Mouse (Mus musculus) stomach, postnatal 0 days (tissue): ENCODE measurements around the gene Rtn2. TPM values are rescaled to one million over a fixed set of nuclear protein-coding genes. Genes with fewer than 3 reads are reported as not detected.

Source experiments
- ATAC-seq: fragments of 200-750 bp; cut with Nextera tagmentation; 2 replicates; pipeline ENCODE4 v1.8.0; 2017; ENCODE audit not compliant: low FRiP score, low TSS enrichment
- DNase-seq: peaks from one replicate; pipeline ENCODE4 v3.0.0-alpha.2; 2016; ENCODE audit warnings: low spot score
- H3K27ac ChIP-seq: fragments of 300-500 bp; sonication (generic); replicated peaks from 2 replicates; pipeline ENCODE4 v1.5.1; 2014; ENCODE audit warnings: mild to moderate bottlenecking, control low read depth
- H3K27me3 ChIP-seq: fragments of 300-500 bp; sonication (generic); 2 replicates; pipeline ENCODE4 v1.6.1; 2014; ENCODE audit warnings: low read length; ENCODE audit not compliant: control insufficient read depth, insufficient read depth
- H3K36me3 ChIP-seq: fragments of 300-500 bp; sonication (generic); 2 replicates; pipeline ENCODE4 v1.6.1; 2014; ENCODE audit warnings: low read length, mixed read lengths; ENCODE audit not compliant: control insufficient read depth, insufficient read depth
- H3K4me1 ChIP-seq: fragments of 300-500 bp; sonication (generic); replicated peaks from 2 replicates; pipeline ENCODE4 v1.6.1; 2014; ENCODE audit warnings: antibody characterized with exemption; ENCODE audit not compliant: control insufficient read depth, insufficient read depth
- H3K4me2 ChIP-seq: fragments of 300-500 bp; sonication (generic); replicated peaks from 2 replicates; pipeline ENCODE4 v1.6.1; 2014; ENCODE audit warnings: low read depth, mild to moderate bottlenecking, control low read depth, moderate library complexity
- H3K4me3 ChIP-seq: fragments of 300-500 bp; sonication (generic); 2 replicates; pipeline ENCODE4 v1.5.1; 2014; ENCODE audit warnings: low read depth, low read length, control low read depth
- H3K9ac ChIP-seq: fragments of 300-500 bp; sonication (generic); 2 replicates; pipeline ENCODE4 v1.6.1; 2014; ENCODE audit warnings: mild to moderate bottlenecking, low read length, control low read depth, mixed read lengths
- H3K9me3 ChIP-seq: fragments of 300-500 bp; sonication (generic); 2 replicates; pipeline ENCODE4 v1.6.1; 2016; ENCODE audit warnings: low read length; ENCODE audit not compliant: control insufficient read depth
- CTCF ChIP-seq: IDR thresholded peaks from 2 replicates; pipeline ENCODE4 v1.5.1; 2016; ENCODE audit warnings: antibody characterized with exemption, low read depth, mild to moderate bottlenecking, moderate library complexity
- EP300 ChIP-seq: optimal IDR thresholded peaks from 2 replicates; pipeline ENCODE3; 2016; ENCODE audit warnings: antibody characterized with exemption
- WGBS: fragments of 180-500 bp; shearing (Covaris S2); extraction: QIAGEN DNeasy Blood & Tissue Kit; methylation state at CpG from one replicate; pipeline ENCODE4 v1.1.7; 2014; 5-methylcytosine and 5-hydroxymethylcytosine counted together
- polyA plus RNA-seq: library from polyadenylated mRNA; unstranded; fragments of >200 nt; fragmentation: Nextera tagmentation; extraction: Ambion mirVana; gene quantifications from 2 replicates; pipeline ENCODE4 v1.2.1, GENCODE M21; 2015

The Rtn2 gene
- polyA plus RNA-seq: 10.1 and 12.1 TPM in 2 replicates

GRCm38 (mm10) chr7:19282385-19282784, at the start of gene Rtn2:
Gene Rtn2, plus strand, starts transcription at chr7:19282624.
- DNase-seq: peak; percentile 90
- TF ChIP-seq CTCF (no peak), EP300 (no peak)

GRCm38 (mm10) chr7:19234652-19235051, 47.8 kb upstream of the Rtn2 start:
- H3K4me3 ChIP-seq: no peak overlapping the region
- no peak for TF ChIP-seq CTCF
- TF ChIP-seq EP300: no peak
- no peak overlapping the region for H3K9ac ChIP-seq
- H3K4me2 ChIP-seq: no peak overlapping the region
- H3K36me3 ChIP-seq: peaks cover 4% of the 10 kb centered on the region; the same call in 1 of the 2 replicates
- ATAC-seq: no peak
- WGBS: 79% methylated on average over 5 of the region's 5 CpGs
- no peak overlapping the region for H3K27ac ChIP-seq
- no peaks in the 10 kb centered on the region for H3K9me3 ChIP-seq
- no peaks in the 10 kb centered on the region for H3K27me3 ChIP-seq
- H3K4me1 ChIP-seq: peaks cover 2% of the 10 kb centered on the region
- DNase-seq: no peak

More at GRCm38 (mm10) chr7:19282385-19282784, at the start of gene Rtn2:
- peak within 1 kb of the TSS; percentile 47; the same call in 1 of the 2 replicates for H3K9ac ChIP-seq
- H3K27me3 ChIP-seq: peaks cover 13% of the 10 kb centered on the region; the same call in 1 of the 2 replicates
- H3K27ac ChIP-seq: 0 out of 2 replicates have a peak within 1 kb of the TSS, but pooled peaks have one; percentile 30
- WGBS: under 1% methylated on average over 36 of the region's 37 CpGs
- ATAC-seq: peak; percentile 82
- H3K4me3 ChIP-seq: peak within 1 kb of the TSS; percentile 53
- H3K4me2 ChIP-seq: peak within 1 kb of the TSS; percentile 92
- no peaks in the 10 kb centered on the region for H3K9me3 ChIP-seq
- no peaks in the 10 kb centered on the region for H3K36me3 ChIP-seq
- H3K4me1 ChIP-seq: no peaks in the 10 kb centered on the region

- 64% methylated on average over 2 of the region's 2 CpGs for WGBS
- no peak for DNase-seq
- no peak overlapping the region for H3K4me3 ChIP-seq
- H3K27me3 ChIP-seq: no peaks in the 10 kb centered on the region
- peak; percentile 60 for ATAC-seq
- TF ChIP-seq EP300 (no peak), CTCF (no peak)
- H3K27ac ChIP-seq: no peak overlapping the region
- H3K4me1 ChIP-seq: 0 out of 2 replicates have a peak, but pooled peaks cover 2% of the 10 kb centered on the region
- no peak overlapping the region for H3K9ac ChIP-seq
- H3K36me3 ChIP-seq: peaks cover 4% of the 10 kb centered on the region; the same call in 1 of the 2 replicates
- H3K4me2 ChIP-seq: no peak overlapping the region
- no peaks in the 10 kb centered on the region for H3K9me3 ChIP-seq
Measured at GRCm38 (mm10) chr7:19235092-19235671, 47.2 kb upstream of the Rtn2 start.

GRCm38 (mm10) chr7:19236411-19236810, 46.0 kb upstream of the Rtn2 start:
- H3K9ac ChIP-seq: 0 out of 2 replicates have a peak overlapping the region, but pooled peaks have one; percentile 27
- no peaks in the 10 kb centered on the region for H3K27me3 ChIP-seq
- TF ChIP-seq EP300 (no peak), CTCF (no peak)
- H3K9me3 ChIP-seq: no peaks in the 10 kb centered on the region
- 0 out of 2 replicates have a peak, but pooled peaks cover 2% of the 10 kb centered on the region for H3K4me1 ChIP-seq
- no peak for ATAC-seq
- H3K36me3 ChIP-seq: peaks cover 4% of the 10 kb centered on the region; the same call in 1 of the 2 replicates
- H3K4me3 ChIP-seq: no peak overlapping the region
- DNase-seq: no peak
- no peak overlapping the region for H3K27ac ChIP-seq
- WGBS: 55% methylated on average over 2 of the region's 2 CpGs
- H3K4me2 ChIP-seq: no peak overlapping the region

GRCm38 (mm10) chr7:19238344-19238743, 44.1 kb upstream of the Rtn2 start:
- DNase-seq: no peak
- whole genome bisulfite sequencing: 85% methylated on average over 4 of the region's 4 CpGs
- no peak for ATAC-seq

GRCm38 (mm10) chr7:19239423-19239822, 43.0 kb upstream of the Rtn2 start:
- Histone ChIP-seq H3K4me2 (no peak overlapping the region), H3K27ac (peak overlapping the region; percentile 56)

More at GRCm38 (mm10) chr7:19238344-19238743, 44.1 kb upstream of the Rtn2 start:
- Histone ChIP-seq H3K4me3 (no peak overlapping the region), H3K27me3 (no peaks in the 10 kb centered on the region), H3K27ac (no peak overlapping the region), H3K4me1 (0 out of 2 replicates have a peak, but pooled peaks cover 2% of the 10 kb centered on the region), H3K36me3 (peaks cover 4% of the 10 kb centered on the region; the same call in 1 of the 2 replicates), H3K4me2 (no peak overlapping the region), H3K9ac (no peak overlapping the region), H3K9me3 (no peaks in the 10 kb centered on the region)
- TF ChIP-seq CTCF (no peak), EP300 (no peak)

More at GRCm38 (mm10) chr7:19239423-19239822, 43.0 kb upstream of the Rtn2 start:
- H3K27me3 ChIP-seq: no peaks in the 10 kb centered on the region
- H3K36me3 ChIP-seq: peaks cover 4% of the 10 kb centered on the region; the same call in 1 of the 2 replicates
- H3K4me3 ChIP-seq: no peak overlapping the region
- WGBS: 0% methylated on average over 1 of the region's 1 CpGs
- ATAC-seq (peak; percentile 85), DNase-seq (peak; percentile 93)
- no peak overlapping the region for H3K9ac ChIP-seq
- TF ChIP-seq EP300: no peak
- TF ChIP-seq CTCF: peak; percentile 97
- 0 out of 2 replicates have a peak, but pooled peaks cover 2% of the 10 kb centered on the region for H3K4me1 ChIP-seq
- no peaks in the 10 kb centered on the region for H3K9me3 ChIP-seq
